Mouse (Mus musculus): Measurements from ENCODE around the gene Gm20716.

- TF ChIP-seq CTCF (IDR thresholded peaks at IDR 0.05; ENCODE audit: low read depth, low read length) = no peak
- no peak for TF ChIP-seq POLR2A (IDR thresholded peaks at IDR 0.05; ENCODE audit: insufficient read depth, low read length)
- TF ChIP-seq EP300 (IDR thresholded peaks at IDR 0.05; ENCODE audit: insufficient read depth, low read depth, low read length) = no peak
Measured at GRCm38 (mm10) chr2:168242841-168243240, 12.7 kb upstream of the Gm20716 start.

All from ES-Bruce4 (cell line).